Mouse (Mus musculus) urinary bladder, adult 2 months (tissue): Measurements from ENCODE around the gene Mroh3. TPM values are rescaled to one million over a fixed set of nuclear protein-coding genes. Genes with fewer than 3 reads are reported as not detected.

Source experiments
- polyA plus RNA-seq: library from polyadenylated mRNA; depleted of rRNA; stranded (reverse); fragments of >200 nt; gene quantifications from 2 replicates; pipeline ENCODE4 v1.2.3, GENCODE M21; 2012; rRNA removed

Gene Mroh3
- polyA plus RNA-seq, 1 experiment: 3.1 TPM

Other genes with a start within 250 kb of the Mroh3 start
- not detected in 2 replicates for gene Igfn1, start 206.5 kb downstream of the Mroh3 start, polyA plus RNA-seq
- gene Tmem9, start 204.7 kb downstream of the Mroh3 start, polyA plus RNA-seq: 52.4 and 55.4 TPM in 2 replicates
- not detected in 2 replicates for gene Ascl5, start 162.0 kb downstream of the Mroh3 start, polyA plus RNA-seq
- 0.08 and 0.27 TPM in 2 replicates for gene Cacna1s, start 160.1 kb downstream of the Mroh3 start, polyA plus RNA-seq
- 2.4 and 2.8 TPM in 2 replicates for gene Kif21b, start 81.4 kb downstream of the Mroh3 start, polyA plus RNA-seq
- 22.4 and 24.3 TPM in 2 replicates for gene Inava, start 21.4 kb upstream of the Mroh3 start, polyA plus RNA-seq
- 0.06 and 0.10 TPM in 2 replicates for gene Gpr25, start 48.0 kb upstream of the Mroh3 start, polyA plus RNA-seq
- gene Camsap2, start 133.3 kb upstream of the Mroh3 start, polyA plus RNA-seq: 18.6 and 23.7 TPM in 2 replicates
- gene Ddx59, start 202.4 kb upstream of the Mroh3 start, polyA plus RNA-seq: 8.2 and 9.6 TPM in 2 replicates